Comparison of ENCODE assay signal across 8 mouse cellular contexts in the genomic region with DNA sequence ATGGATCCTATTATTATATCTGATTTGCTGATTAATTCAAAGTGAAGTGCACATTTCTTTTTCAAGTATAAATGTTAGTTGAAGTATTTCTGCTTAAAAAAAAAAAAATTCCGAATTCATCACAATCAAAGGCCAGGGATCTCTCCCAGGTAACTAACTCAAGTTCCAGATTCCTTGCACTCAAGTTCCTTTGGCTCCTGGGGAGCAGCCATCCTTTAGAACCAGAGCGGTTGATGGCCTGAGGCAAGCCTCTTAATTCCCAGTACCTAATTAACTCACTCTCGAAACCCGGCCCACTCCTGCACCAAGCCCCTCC. TPM values are rescaled to one million over a fixed set of nuclear protein-coding genes. Genes with fewer than 3 reads are reported as not detected.
DNase-seq lines count a peak whose midpoint lies in the region; ATAC-seq and TF ChIP-seq lines count a peak whose summit lies in the region.

No protein-coding gene starts in this region.

- 2% methylated on average over 4 of the region's 4 CpGs for WGBS in lung, embryonic 14.5 days
- WGBS in intestine, postnatal 0 days, result 6% methylated on average over 4 of the region's 4 CpGs
- 4% methylated on average over 4 of the region's 4 CpGs for WGBS in neural tube, embryonic 13.5 days

- no peak for TF ChIP-seq CTCF in lung, embryonic 14.5 days (IDR thresholded peaks at IDR 0.05; ENCODE audit: low read depth)
- TF ChIP-seq CTCF in embryonic fibroblast, embryonic 13.5 days (IDR thresholded peaks at IDR 0.05; ENCODE audit: borderline replicate concordance, insufficient read depth, low read length), result no peak
- no peak for TF ChIP-seq CTCF in intestine, postnatal 0 days (IDR thresholded peaks at IDR 0.05; ENCODE audit: low read depth)

- H3K36me3 ChIP-seq in lung, embryonic 14.5 days (ENCODE audit: insufficient read depth), result peaks cover 17% of the 10 kb centered on the region
- H3K36me3 ChIP-seq in intestine, postnatal 0 days (ENCODE audit: control insufficient read depth, insufficient read depth), result peaks cover 12% of the 10 kb centered on the region
- H3K36me3 ChIP-seq in neural tube, embryonic 13.5 days, result peaks cover 18% of the 10 kb centered on the region

- no peak for DNase-seq in lung, embryonic 14.5 days
- DNase-seq in lung, postnatal 10 days, result no peak
- no peak for DNase-seq in frontal cortex, postnatal 14 days (ENCODE audit: low spot score in 2 of 2)
- no peak for DNase-seq in left cerebral cortex, adult 11 months (ENCODE audit: low spot score)
- no peak for DNase-seq in right cerebral cortex, postnatal 10 days (ENCODE audit: low spot score in 2 of 2)

- peak overlapping the region; percentile 84 for H3K4me3 ChIP-seq in lung, embryonic 14.5 days (ENCODE audit: low read depth, low read length)
- H3K4me3 ChIP-seq in embryonic fibroblast, embryonic 13.5 days (ENCODE audit: insufficient read depth, low read length), result peak overlapping the region; percentile 43; the same call in 1 of the 2 replicates
- peak overlapping the region; percentile 98 for H3K4me3 ChIP-seq in intestine, postnatal 0 days (ENCODE audit: low read depth, low read length)
- peak overlapping the region; percentile 73 for H3K4me3 ChIP-seq in neural tube, embryonic 13.5 days

- no peaks in the 10 kb centered on the region for H3K9me3 ChIP-seq in lung, embryonic 14.5 days (ENCODE audit: low read depth, low read length)
- no peaks in the 10 kb centered on the region for H3K9me3 ChIP-seq in intestine, postnatal 0 days (ENCODE audit: control insufficient read depth)
- no peaks in the 10 kb centered on the region for H3K9me3 ChIP-seq in neural tube, embryonic 13.5 days

- H3K4me1 ChIP-seq in lung, embryonic 14.5 days (ENCODE audit: insufficient read depth), result 0 out of 2 replicates have a peak, but pooled peaks cover 4% of the 10 kb centered on the region
- H3K4me1 ChIP-seq in embryonic fibroblast, embryonic 13.5 days (ENCODE audit: control insufficient read depth, insufficient read depth, low read length), result no peaks in the 10 kb centered on the region
- H3K4me1 ChIP-seq in intestine, postnatal 0 days (replicated peaks; ENCODE audit: control insufficient read depth, insufficient read depth, low read length), result 0 out of 2 replicates have a peak, but pooled peaks cover 3% of the 10 kb centered on the region
- H3K4me1 ChIP-seq in neural tube, embryonic 13.5 days (replicated peaks), result peaks cover 19% of the 10 kb centered on the region

- H3K9ac ChIP-seq in lung, embryonic 14.5 days, result no peak overlapping the region
- no peak overlapping the region for H3K9ac ChIP-seq in intestine, postnatal 0 days (ENCODE audit: low read depth, low read length)
- no peak overlapping the region for H3K9ac ChIP-seq in neural tube, embryonic 13.5 days

- no peak overlapping the region for H3K27ac ChIP-seq in lung, embryonic 14.5 days (ENCODE audit: low read depth)
- H3K27ac ChIP-seq in embryonic fibroblast, embryonic 13.5 days (ENCODE audit: insufficient read depth, low read length), result no peak overlapping the region
- no peak overlapping the region for H3K27ac ChIP-seq in intestine, postnatal 0 days (ENCODE audit: low read depth, low read length)
- H3K27ac ChIP-seq in neural tube, embryonic 13.5 days (replicated peaks), result peak overlapping the region; percentile 46; the same call in 1 of the 2 replicates

- peak overlapping the region; percentile 62 for H3K4me2 ChIP-seq in lung, embryonic 14.5 days
- peak overlapping the region; percentile 78 for H3K4me2 ChIP-seq in intestine, postnatal 0 days (replicated peaks; ENCODE audit: low read depth)
- H3K4me2 ChIP-seq in neural tube, embryonic 13.5 days, result peak overlapping the region; percentile 48

- ATAC-seq in lung, embryonic 14.5 days (ENCODE audit: insufficient read depth), result no peak
- no peak for ATAC-seq in intestine, postnatal 0 days
- no peak for ATAC-seq in neural tube, embryonic 13.5 days (ENCODE audit: low read depth)

- TF ChIP-seq POLR2A in embryonic fibroblast, embryonic 13.5 days (IDR thresholded peaks at IDR 0.05; ENCODE audit: low read depth, low read length), result peak; percentile 47; the same call in 1 of the 2 replicates

- H3K27me3 ChIP-seq in lung, embryonic 14.5 days (ENCODE audit: insufficient read depth, low read length), result no peaks in the 10 kb centered on the region
- H3K27me3 ChIP-seq in intestine, postnatal 0 days (replicated peaks; ENCODE audit: control insufficient read depth, insufficient read depth, low read length), result no peaks in the 10 kb centered on the region
- no peaks in the 10 kb centered on the region for H3K27me3 ChIP-seq in neural tube, embryonic 13.5 days

RNA-seq across cellular contexts. Expression of gene Actl6a, which starts 1.9 kb away (rescaled TPM):
- 196 and 199 TPM in 2 replicates for polyA plus RNA-seq in lung, embryonic 14.5 days (2014; fragmentation: Nextera tagmentation; extraction: Ambion mirVana)
- 51.3 and 62.1 TPM in 2 replicates for polyA plus RNA-seq in embryonic fibroblast, embryonic 13.5 days (2011; ENCODE audit: insufficient read length, low read depth, missing spikeins)
- 47.9 and 49.2 TPM in 2 replicates for polyA plus RNA-seq in intestine, postnatal 0 days (2015; fragmentation: Nextera tagmentation; extraction: Ambion mirVana)
- polyA plus RNA-seq in neural tube, embryonic 13.5 days (2015; fragmentation: Nextera tagmentation; extraction: Ambion mirVana), result 94.3 and 96.2 TPM in 2 replicates

RNA-seq across cellular contexts. Expression of gene Ndufb5, which starts 28.8 kb away (rescaled TPM):
- polyA plus RNA-seq in lung, embryonic 14.5 days (2014; fragmentation: Nextera tagmentation; extraction: Ambion mirVana), result 304 TPM in 2 replicates
- 102 and 125 TPM in 2 replicates for polyA plus RNA-seq in embryonic fibroblast, embryonic 13.5 days (2011; ENCODE audit: insufficient read length, low read depth, missing spikeins)
- polyA plus RNA-seq in intestine, postnatal 0 days (2015; fragmentation: Nextera tagmentation; extraction: Ambion mirVana), result 388 and 406 TPM in 2 replicates
- 337 and 354 TPM in 2 replicates for polyA plus RNA-seq in neural tube, embryonic 13.5 days (2015; fragmentation: Nextera tagmentation; extraction: Ambion mirVana)

RNA-seq across cellular contexts. Expression of gene Mrpl47, which starts 29.4 kb away (rescaled TPM):
- polyA plus RNA-seq in lung, embryonic 14.5 days (2014; fragmentation: Nextera tagmentation; extraction: Ambion mirVana), result 35.8 and 38.1 TPM in 2 replicates
- 18.9 and 22.7 TPM in 2 replicates for polyA plus RNA-seq in embryonic fibroblast, embryonic 13.5 days (2011; ENCODE audit: insufficient read length, low read depth, missing spikeins)
- polyA plus RNA-seq in intestine, postnatal 0 days (2015; fragmentation: Nextera tagmentation; extraction: Ambion mirVana), result 27.4 and 31.0 TPM in 2 replicates
- polyA plus RNA-seq in neural tube, embryonic 13.5 days (2015; fragmentation: Nextera tagmentation; extraction: Ambion mirVana), result 33.3 and 35.4 TPM in 2 replicates

Comparison
In these comparisons a context has a peak if more than half of its experiments do, and no peak if none do; other contexts are left out.
1. H3K4me3 ChIP-seq: peak in every context shown above with its lines; median percentile 98 in intestine, postnatal 0 days; 84 in lung, embryonic 14.5 days; 73 in neural tube, embryonic 13.5 days; 43 in embryonic fibroblast, embryonic 13.5 days.